Mouse (Mus musculus) cerebellum, adult 2 months (tissue): Measurements from ENCODE around the gene Gtf3c1. TPM values are rescaled to one million over a fixed set of nuclear protein-coding genes. Genes with fewer than 3 reads are reported as not detected.
A peak's percentile ranks its signal among the peaks of the same experiment; 100 is the strongest.

Experiments used
- DNase-seq, 2 experiments: peaks; one replicate each; pipeline ENCODE4 v3.0.0; 2021
- H3K27ac ChIP-seq: fragments of 200-500 bp; 2 replicates; pipeline ENCODE4 v1.5.1; 2012; ENCODE audit warnings: low read length, control low read depth, inconsistent platforms; ENCODE audit not compliant: insufficient read depth
- H3K27me3 ChIP-seq: fragments of 200-500 bp; 2 replicates; pipeline ENCODE4 v1.6.1; 2012; ENCODE audit warnings: inconsistent platforms, mild to moderate bottlenecking, low read length, moderate library complexity; ENCODE audit not compliant: control insufficient read depth, insufficient read depth
- H3K4me1 ChIP-seq: fragments of 200-500 bp; 2 replicates; pipeline ENCODE4 v1.6.1; 2011; ENCODE audit warnings: low read length; ENCODE audit not compliant: control insufficient read depth, insufficient read depth
- H3K4me3 ChIP-seq: fragments of 200-500 bp; replicated peaks from 2 replicates; pipeline ENCODE3; 2011; ENCODE audit warnings: mild to moderate bottlenecking, low read depth, low read length, control low read depth; ENCODE audit not compliant: insufficient read depth
- CTCF ChIP-seq: fragments of 200-500 bp; IDR thresholded peaks from 2 replicates; pipeline ENCODE4 v1.5.1; 2011; ENCODE audit warnings: low read depth, mild to moderate bottlenecking, control low read depth, low read length, moderate library complexity, borderline replicate concordance; ENCODE audit not compliant: insufficient read depth
- POLR2A ChIP-seq: fragments of 200-500 bp; IDR thresholded peaks from 2 replicates; pipeline ENCODE4 v1.6.1; 2011; ENCODE audit warnings: low read length, control low read depth, borderline replicate concordance; ENCODE audit not compliant: insufficient read depth
- whole genome bisulfite sequencing: fragments of 180-500 bp; shearing (Covaris S2); methylation state at CpG from one replicate; pipeline ENCODE4 v1.1.7; 2018; 5-methylcytosine and 5-hydroxymethylcytosine counted together
- polyA plus RNA-seq: library from polyadenylated mRNA; depleted of rRNA; stranded (reverse); fragments of >200 nt; gene quantifications from 2 replicates; pipeline ENCODE4 v1.2.3, GENCODE M21; 2012

The Gtf3c1 gene
- polyA plus RNA-seq, 1 experiment, result 51.7 TPM

DNA sequence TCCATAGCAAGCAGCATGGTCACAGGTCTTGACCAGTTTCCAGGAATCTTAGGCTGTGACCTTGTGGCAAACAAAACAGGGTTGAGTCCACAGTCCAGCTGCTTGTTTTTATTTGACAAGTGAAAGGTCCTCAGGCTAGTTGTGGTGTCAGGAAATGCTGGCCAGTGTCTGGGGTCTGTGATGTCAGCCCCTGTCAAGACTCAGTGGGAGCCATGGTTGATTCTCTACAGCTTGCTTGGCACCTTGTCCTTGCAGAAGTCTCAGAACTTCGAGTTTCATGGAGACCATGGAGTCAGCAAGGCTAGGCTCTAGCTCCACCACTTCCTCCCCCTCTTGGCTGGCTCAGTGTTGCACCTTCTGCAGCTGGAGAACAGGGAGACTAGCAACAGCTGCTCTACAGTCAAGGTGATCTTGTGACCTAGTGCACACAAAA, 33.7 kb upstream of the Gtf3c1 start:
- Histone ChIP-seq H3K4me3 (no peak overlapping the region), H3K4me1 (no peaks in the 10 kb centered on the region), H3K27me3 (no peaks in the 10 kb centered on the region), H3K27ac (no peak overlapping the region)
- DNase-seq, result no peak
- 56% methylated on average over 1 of the region's 1 CpGs for WGBS
- TF ChIP-seq CTCF (no peak), POLR2A (no peak)

DNA sequence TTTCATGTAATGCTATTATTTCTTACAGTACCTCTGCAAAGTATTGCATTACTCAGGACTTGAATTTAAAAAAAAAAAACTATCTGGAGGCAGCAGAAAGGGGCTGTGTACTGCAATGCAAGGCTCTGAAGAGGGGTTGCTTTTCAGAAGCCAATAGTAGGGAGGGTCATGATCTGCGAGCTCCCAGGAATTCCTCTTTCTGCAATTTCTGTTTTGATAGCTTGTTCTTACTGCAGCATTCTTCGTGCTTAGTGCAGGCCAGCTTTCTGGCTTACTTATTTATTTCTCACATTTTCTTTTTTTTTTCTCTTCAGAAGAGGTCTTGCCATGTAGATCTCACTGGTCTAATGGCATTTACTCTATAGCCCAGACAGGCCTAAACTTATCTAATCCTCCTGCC, 32.9 kb upstream of the Gtf3c1 start:
- no peak for DNase-seq
- Histone ChIP-seq H3K27me3 (no peaks in the 10 kb centered on the region), H3K4me3 (no peak overlapping the region), H3K4me1 (no peaks in the 10 kb centered on the region), H3K27ac (no peak overlapping the region)
- no peak for TF ChIP-seq POLR2A
- no peak for TF ChIP-seq CTCF
- WGBS, result 95% methylated on average over 2 of the region's 2 CpGs

- Histone ChIP-seq H3K27me3 (no peaks in the 10 kb centered on the region; the same call in 1 of the 2 replicates), H3K27ac (no peak overlapping the region), H3K4me3 (no peak overlapping the region), H3K4me1 (no peaks in the 10 kb centered on the region)
- TF ChIP-seq POLR2A (no peak), CTCF (no peak)
- WGBS, result 96% methylated on average over 4 of the region's 4 CpGs
- DNase-seq, result no peak
Observed at GRCm38 (mm10) chr7:125736366-125737015, 28.9 kb upstream of the Gtf3c1 start.

DNA sequence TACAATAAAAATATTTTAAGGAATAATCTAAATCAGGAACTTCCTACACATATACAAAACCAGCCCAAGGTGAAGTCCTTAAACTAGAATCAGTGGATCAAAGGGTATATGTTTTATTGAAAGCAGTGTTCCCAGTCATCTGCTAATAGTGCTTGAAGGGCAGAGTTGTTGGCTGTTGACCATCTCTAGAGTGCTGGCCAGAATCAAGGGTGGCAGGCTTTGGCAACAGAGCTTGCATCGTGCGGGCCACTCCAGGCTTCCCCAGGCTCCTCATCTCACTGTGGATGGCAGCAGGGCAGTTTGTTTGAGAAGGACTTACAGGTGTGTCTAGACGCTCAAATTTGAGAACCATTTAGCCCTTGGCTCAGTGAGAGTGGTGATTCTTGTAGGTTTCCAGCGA, 26.2 kb upstream of the Gtf3c1 start:
- Histone ChIP-seq H3K27me3 (no peaks in the 10 kb centered on the region; the same call in 1 of the 2 replicates), H3K27ac (no peak overlapping the region), H3K4me1 (no peaks in the 10 kb centered on the region), H3K4me3 (no peak overlapping the region)
- 62% methylated on average over 4 of the region's 4 CpGs for WGBS
- TF ChIP-seq POLR2A (no peak), CTCF (no peak)
- DNase-seq, result no peak

GRCm38 (mm10) chr7:125731679-125732078, 24.1 kb upstream of the Gtf3c1 start:
- H3K4me1 ChIP-seq, result no peaks in the 10 kb centered on the region
- H3K27ac ChIP-seq, result no peak overlapping the region
- no peak for DNase-seq
- TF ChIP-seq CTCF, result no peak
- no peak for TF ChIP-seq POLR2A
- no peak overlapping the region for H3K4me3 ChIP-seq
- H3K27me3 ChIP-seq, result no peaks in the 10 kb centered on the region; the same call in 1 of the 2 replicates

DNA sequence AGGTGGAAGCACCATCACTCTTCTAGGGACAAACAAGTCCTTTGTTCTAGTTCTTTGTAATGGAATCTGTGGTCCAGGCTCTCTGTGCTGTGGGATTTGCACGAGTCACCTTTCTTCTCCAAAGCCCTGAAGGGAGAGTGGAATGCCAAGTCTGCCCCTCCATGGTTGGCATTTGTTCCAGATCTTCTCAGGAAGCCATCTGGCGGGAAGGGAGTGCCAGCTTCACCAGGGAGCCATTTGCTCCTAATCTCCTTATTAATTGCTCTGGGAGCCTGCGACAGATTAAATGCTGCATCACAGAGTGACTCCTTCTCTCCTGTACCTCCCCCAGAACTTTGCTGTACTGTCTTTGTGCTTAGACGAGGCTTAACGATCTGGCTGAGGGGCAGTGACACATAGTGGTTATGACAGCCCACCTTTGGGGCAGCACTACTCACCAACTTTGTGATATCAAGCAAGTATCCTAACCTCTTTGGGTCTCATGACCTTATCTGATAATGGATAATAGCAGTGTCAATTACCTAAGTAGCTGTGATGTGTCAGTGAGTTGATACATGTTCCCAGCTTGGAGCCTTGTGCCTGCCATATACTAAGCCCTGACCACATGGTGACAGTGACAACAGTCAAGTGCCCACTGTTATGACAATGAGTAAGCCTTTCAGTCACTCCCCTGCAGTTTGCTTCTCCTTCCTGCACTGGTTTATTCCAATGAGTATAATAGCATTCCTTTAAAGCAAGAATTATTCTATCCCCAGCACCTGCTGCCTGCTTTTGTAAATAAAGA, 15.8 kb upstream of the Gtf3c1 start:
- no peak overlapping the region for H3K4me3 ChIP-seq
- peak; percentile 89 to 92 for DNase-seq
- TF ChIP-seq POLR2A (no peak), CTCF (no peak)

DNA sequence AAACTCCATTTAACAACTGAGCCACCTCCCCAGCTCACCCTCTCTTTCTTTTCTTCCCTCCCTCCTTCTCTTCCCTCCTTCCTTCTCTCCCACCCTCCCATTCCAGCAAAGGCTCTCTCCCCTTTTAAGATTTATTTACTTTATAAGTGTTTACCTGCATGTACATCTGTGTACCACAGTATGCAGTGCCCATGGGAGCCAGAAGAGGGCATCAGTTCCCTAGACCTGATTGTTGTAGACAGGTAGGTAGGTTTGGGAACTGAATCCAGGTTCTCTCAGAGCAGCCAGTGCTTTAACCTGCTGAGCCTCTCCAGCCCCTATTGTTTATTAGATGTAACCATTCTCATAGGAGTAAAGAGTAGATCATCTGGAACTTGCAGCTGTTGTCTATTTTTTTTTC, 14.5 kb upstream of the Gtf3c1 start:
- H3K4me3 ChIP-seq, result no peak overlapping the region
- H3K27ac ChIP-seq, result no peak overlapping the region
- peaks cover 10% of the 10 kb centered on the region for H3K4me1 ChIP-seq
- 0 out of 2 replicates have a peak, but pooled peaks cover 2% of the 10 kb centered on the region for H3K27me3 ChIP-seq
- no peak for DNase-seq
- no peak for TF ChIP-seq POLR2A
- TF ChIP-seq CTCF, result no peak

More for the DNA sequence above, 15.8 kb upstream of the Gtf3c1 start:
- H3K4me1 ChIP-seq, result peaks cover 10% of the 10 kb centered on the region
- 8% methylated on average over 5 of the region's 5 CpGs for WGBS
- no peak overlapping the region for H3K27ac ChIP-seq
- no peaks in the 10 kb centered on the region for H3K27me3 ChIP-seq

- WGBS, result 75% methylated on average over 4 of the region's 4 CpGs
- H3K27ac ChIP-seq, result no peak overlapping the region
- peaks cover 10% of the 10 kb centered on the region for H3K4me1 ChIP-seq
- no peak overlapping the region for H3K4me3 ChIP-seq
- 0 out of 2 replicates have a peak, but pooled peaks cover 2% of the 10 kb centered on the region for H3K27me3 ChIP-seq
- DNase-seq, result no peak
- no peak for TF ChIP-seq POLR2A
- no peak for TF ChIP-seq CTCF
Observed at GRCm38 (mm10) chr7:125721033-125721432, 13.5 kb upstream of the Gtf3c1 start.
